Mouse (Mus musculus): ENCODE data around the gene H2al3. TPM values are rescaled to one million over a fixed set of nuclear protein-coding genes. Genes with fewer than 3 reads are reported as not detected.

H2al3 gene
- polyA plus RNA-seq (2014; fragmentation: Illumina TruSeq; extraction: RNeasy Lipid Tissue Mini Kit (QIAGEN cat#74804); ENCODE audit: low read depth, low replicate concordance): not detected

GRCm38 (mm10) chrX:9849403-9849802 is at the start of gene H2al3:
H2al3 (plus strand) TSS chrX:9849703.

GRCm38 (mm10) chrX:9846628-9847027 is 2.9 kb upstream of the H2al3 start, which contains the start of gene Hypm:
Hypm (plus strand) TSS chrX:9846928.

GRCm38 (mm10) chrX:9885322-9885721 is 35.8 kb downstream of the H2al3 start, which contains the start of gene Sytl5:
Sytl5 (plus strand) TSS chrX:9885622.

Other genes starting within 250 kb of the H2al3 start
- 401 TPM for gene Dynlt3, start 186.7 kb upstream of the H2al3 start, polyA plus RNA-seq (2014; fragmentation: Illumina TruSeq; extraction: RNeasy Lipid Tissue Mini Kit (QIAGEN cat#74804); ENCODE audit: low read depth, low replicate concordance)
- gene Hypm, start 2.8 kb upstream of the H2al3 start, polyA plus RNA-seq (2014; fragmentation: Illumina TruSeq; extraction: RNeasy Lipid Tissue Mini Kit (QIAGEN cat#74804); ENCODE audit: low read depth, low replicate concordance): not detected
- 1.4 TPM for gene Sytl5, start 35.9 kb downstream of the H2al3 start, polyA plus RNA-seq (2014; fragmentation: Illumina TruSeq; extraction: RNeasy Lipid Tissue Mini Kit (QIAGEN cat#74804); ENCODE audit: low read depth, low replicate concordance)